Mouse (Mus musculus): Measurements from ENCODE around the gene Gne.

GRCm38 (mm10) chr4:44072146-44072872 lies 11.7 kb downstream of the Gne start:
- no peak for TF ChIP-seq CTCF (IDR thresholded peaks at IDR 0.05; ENCODE audit: low read depth, low read length)
- TF ChIP-seq POLR2A (IDR thresholded peaks at IDR 0.05; ENCODE audit: borderline replicate concordance, low read depth, low read length): no peak
